Mouse (Mus musculus) liver, embryonic 14.5 days (tissue): ENCODE results near the gene Focad.

Experiments
- CTCF ChIP-seq: IDR thresholded peaks from 2 replicates; pipeline ENCODE4 v1.5.1; 2016; ENCODE audit warnings: antibody characterized with exemption, low read depth, control low read depth
- EP300 ChIP-seq: IDR thresholded peaks from 2 replicates; pipeline ENCODE4 v1.6.1; 2016; ENCODE audit warnings: antibody characterized with exemption, low read depth

DNA sequence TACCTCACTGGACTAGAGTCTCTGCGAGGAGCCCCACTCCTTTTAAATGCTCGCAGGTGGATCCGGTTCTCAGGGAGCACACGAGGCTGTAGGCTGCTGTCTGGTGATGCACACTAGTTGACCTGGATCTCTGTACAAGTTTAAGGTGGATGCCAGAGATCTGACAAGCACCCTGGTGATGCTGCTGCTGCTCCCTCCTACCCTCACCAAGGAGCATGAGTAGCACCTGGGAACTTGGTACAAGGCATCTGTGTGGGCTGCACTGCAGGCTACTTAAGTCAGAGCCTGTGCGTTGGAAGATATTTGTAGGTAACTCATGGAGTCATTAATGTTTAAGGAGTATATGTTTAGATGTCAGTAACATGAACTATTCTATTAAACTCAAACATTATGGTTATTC lies 62.5 kb downstream of the Focad start:
- TF ChIP-seq CTCF = no peak
- no peak for TF ChIP-seq EP300
